Mouse (Mus musculus): ENCODE results near the gene Ahctf1. TPM values are rescaled to one million over a fixed set of nuclear protein-coding genes. Genes with fewer than 3 reads are reported as not detected.

Ahctf1 gene
- polyA plus RNA-seq (2012; ENCODE audit: insufficient read depth, low replicate concordance): 3.5 and 10.5 TPM in 2 replicates

- peaks cover 52% of the 10 kb centered on the region for H3K4me1 ChIP-seq
- H3K36me3 ChIP-seq (replicated peaks; ENCODE audit: low read length): peaks cover 13% of the 10 kb centered on the region
- no peaks in the 10 kb centered on the region for H3K9me3 ChIP-seq
- H3K27me3 ChIP-seq (replicated peaks): no peaks in the 10 kb centered on the region
- no peak; the same call in 2 of the 3 replicates for TF ChIP-seq GATA1 (IDR thresholded peaks at IDR 0.05; ENCODE audit: borderline replicate concordance, low read length)
- peak; percentile 60; the same call in 1 of the 2 replicates for TF ChIP-seq FLI1 (IDR thresholded peaks at IDR 0.05; ENCODE audit: low read length)
- peak within 1 kb of the TSS; percentile 95 for H3K4me3 ChIP-seq (replicated peaks)
Measured at GRCm38 (mm10) chr1:179803513-179804139, at the start of gene Ahctf1. Ahctf1 (minus strand) TSS chr1:179803680.

DNA sequence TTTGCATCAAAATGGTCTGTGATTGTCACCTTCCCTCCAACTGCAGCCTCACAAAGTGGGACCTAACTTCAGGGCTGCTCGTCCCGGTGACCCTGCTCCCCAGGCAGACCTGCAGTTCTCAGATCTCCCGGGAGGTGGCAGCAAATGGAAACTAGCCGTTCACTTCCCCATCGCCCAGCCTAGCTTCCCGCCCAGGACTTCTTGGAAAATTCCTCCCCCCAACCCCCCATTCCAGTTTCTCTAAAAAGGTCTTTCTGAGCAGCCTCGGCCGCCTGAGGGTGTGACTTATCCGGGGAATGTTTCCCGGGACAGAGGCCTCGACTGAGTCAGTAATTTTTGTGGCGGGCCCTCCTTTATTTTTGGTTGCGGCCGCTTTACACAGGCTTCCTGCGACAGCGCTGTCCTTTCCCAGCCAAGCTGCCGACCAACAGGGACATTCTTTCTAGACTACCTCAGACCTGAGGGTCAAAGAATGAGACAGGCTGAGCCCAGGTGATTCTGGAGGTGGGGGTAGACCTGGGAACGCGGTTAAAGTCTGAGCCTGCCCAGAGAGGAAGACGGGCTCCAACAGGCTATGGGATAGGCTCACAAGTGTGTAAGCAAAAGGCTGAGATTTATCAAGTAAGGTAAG, 44.4 kb upstream of the Ahctf1 start:
- Histone ChIP-seq H3K36me3 (replicated peaks; ENCODE audit: low read length) (no peaks in the 10 kb centered on the region), H3K4me1 (peaks cover 58% of the 10 kb centered on the region), H3K4me3 (replicated peaks) (peak overlapping the region; percentile 85), H3K27me3 (replicated peaks) (peaks cover 3% of the 10 kb centered on the region), H3K9me3 (no peaks in the 10 kb centered on the region)
- TF ChIP-seq GATA1 (IDR thresholded peaks at IDR 0.05; ENCODE audit: borderline replicate concordance, low read length) (no peak), FLI1 (IDR thresholded peaks at IDR 0.05; ENCODE audit: low read length) (no peak)

DNA sequence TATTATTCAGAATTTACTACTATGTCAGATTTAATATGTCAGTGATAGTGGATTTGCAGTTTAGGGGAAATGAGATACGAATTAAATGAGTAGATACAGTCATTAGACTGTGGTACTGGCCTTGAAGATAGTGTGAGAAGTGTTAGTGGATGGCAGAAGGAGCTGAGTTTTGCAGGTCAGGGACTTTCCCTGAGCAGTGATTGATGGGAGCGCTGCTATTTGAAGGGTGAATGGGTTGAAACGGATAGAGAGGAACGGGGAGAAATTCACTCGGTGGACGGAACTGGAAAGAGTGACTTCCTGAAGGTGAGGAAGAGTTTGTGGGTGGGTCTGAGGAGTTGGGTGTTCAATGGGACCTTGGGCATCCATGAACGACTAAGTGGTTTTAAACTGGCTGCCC, 43.7 kb upstream of the Ahctf1 start:
- Histone ChIP-seq H3K36me3 (replicated peaks; ENCODE audit: low read length) (no peaks in the 10 kb centered on the region), H3K4me1 (peaks cover 55% of the 10 kb centered on the region), H3K9me3 (no peaks in the 10 kb centered on the region), H3K4me3 (replicated peaks) (peak overlapping the region; percentile 85), H3K27me3 (replicated peaks) (peaks cover 3% of the 10 kb centered on the region)
- TF ChIP-seq FLI1 (IDR thresholded peaks at IDR 0.05; ENCODE audit: low read length): no peak
- TF ChIP-seq GATA1 (IDR thresholded peaks at IDR 0.05; ENCODE audit: borderline replicate concordance, low read length): no peak

- peaks cover 43% of the 10 kb centered on the region for H3K4me1 ChIP-seq
- H3K27me3 ChIP-seq (replicated peaks): no peaks in the 10 kb centered on the region
- no peaks in the 10 kb centered on the region for H3K9me3 ChIP-seq
- no peak for TF ChIP-seq GATA1 (IDR thresholded peaks at IDR 0.05; ENCODE audit: borderline replicate concordance, low read length)
- H3K36me3 ChIP-seq (replicated peaks; ENCODE audit: low read length): no peaks in the 10 kb centered on the region
- no peak overlapping the region for H3K4me3 ChIP-seq (replicated peaks)
Measured at GRCm38 (mm10) chr1:179845832-179846499, 42.5 kb upstream of the Ahctf1 start.

GRCm38 (mm10) chr1:179844894-179845293, 41.4 kb upstream of the Ahctf1 start:
- Histone ChIP-seq H3K36me3 (replicated peaks; ENCODE audit: low read length) (no peaks in the 10 kb centered on the region), H3K27me3 (replicated peaks) (no peaks in the 10 kb centered on the region), H3K9me3 (no peaks in the 10 kb centered on the region), H3K4me3 (replicated peaks) (no peak overlapping the region), H3K4me1 (peaks cover 40% of the 10 kb centered on the region)
- TF ChIP-seq GATA1 (IDR thresholded peaks at IDR 0.05; ENCODE audit: borderline replicate concordance, low read length) (no peak), FLI1 (IDR thresholded peaks at IDR 0.05; ENCODE audit: low read length) (no peak)

- Histone ChIP-seq H3K4me1 (peaks cover 34% of the 10 kb centered on the region), H3K27me3 (replicated peaks) (no peaks in the 10 kb centered on the region), H3K4me3 (replicated peaks) (no peak overlapping the region), H3K9me3 (no peaks in the 10 kb centered on the region), H3K36me3 (replicated peaks; ENCODE audit: low read length) (no peaks in the 10 kb centered on the region)
- TF ChIP-seq GATA1 (IDR thresholded peaks at IDR 0.05; ENCODE audit: borderline replicate concordance, low read length): no peak
- TF ChIP-seq FLI1 (IDR thresholded peaks at IDR 0.05; ENCODE audit: low read length): no peak
Measured at GRCm38 (mm10) chr1:179843981-179844380, 40.5 kb upstream of the Ahctf1 start.

GRCm38 (mm10) chr1:179842568-179842967, 39.1 kb upstream of the Ahctf1 start:
- H3K36me3 ChIP-seq (replicated peaks; ENCODE audit: low read length): no peaks in the 10 kb centered on the region
- no peaks in the 10 kb centered on the region for H3K9me3 ChIP-seq
- no peak overlapping the region for H3K4me3 ChIP-seq (replicated peaks)
- peaks cover 20% of the 10 kb centered on the region for H3K4me1 ChIP-seq
- TF ChIP-seq GATA1 (IDR thresholded peaks at IDR 0.05; ENCODE audit: borderline replicate concordance, low read length) (no peak), FLI1 (IDR thresholded peaks at IDR 0.05; ENCODE audit: low read length) (no peak)
- H3K27me3 ChIP-seq (replicated peaks): no peaks in the 10 kb centered on the region

DNA sequence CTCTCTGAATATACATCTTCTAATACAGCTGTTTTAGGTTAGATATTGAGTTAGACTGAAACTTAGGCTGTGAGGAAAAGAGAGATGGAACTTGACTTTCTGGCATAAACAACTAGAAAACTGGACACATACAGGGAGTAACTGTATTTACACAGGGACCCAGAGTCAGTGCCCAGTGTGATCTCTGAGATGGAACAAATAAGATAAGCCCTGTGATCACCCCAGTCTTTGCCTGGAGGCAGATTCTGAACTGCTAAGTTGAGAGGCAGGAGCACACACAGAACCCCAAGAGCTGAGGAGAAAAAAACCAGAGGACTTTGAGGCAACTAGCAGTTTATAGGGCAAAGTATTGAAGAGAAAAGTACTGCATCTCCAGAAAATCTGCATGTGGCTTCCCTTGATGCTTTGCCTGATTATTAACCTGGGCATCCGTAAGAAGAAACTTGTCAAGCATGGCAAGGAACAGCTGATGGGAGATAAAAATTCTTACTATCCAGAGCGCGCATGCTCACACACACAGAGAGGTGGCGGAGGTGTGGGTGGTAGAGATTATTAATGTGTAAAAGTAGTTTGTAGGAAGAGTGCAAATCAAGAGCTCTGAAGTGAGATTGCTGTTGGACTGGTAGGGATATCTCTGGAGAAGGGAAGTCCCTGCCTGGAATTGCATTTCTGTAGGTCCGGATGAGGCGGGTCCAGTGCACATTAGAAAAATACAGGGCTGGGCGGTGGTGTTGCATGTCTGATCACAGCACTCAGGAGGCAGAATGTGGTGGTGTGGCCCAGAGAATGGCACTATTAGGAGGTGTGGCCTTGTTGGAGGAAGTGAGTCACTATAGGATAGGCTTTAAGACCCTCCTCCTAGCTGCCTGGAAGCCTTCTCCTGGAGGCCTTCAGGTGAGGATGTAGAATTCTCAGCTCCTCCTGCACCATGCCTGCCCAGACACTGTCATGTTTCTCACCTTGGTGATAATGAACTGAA, 33.2 kb upstream of the Ahctf1 start:
- H3K9me3 ChIP-seq: peaks cover 13% of the 10 kb centered on the region
- TF ChIP-seq GATA1 (IDR thresholded peaks at IDR 0.05; ENCODE audit: borderline replicate concordance, low read length) (no peak), FLI1 (IDR thresholded peaks at IDR 0.05; ENCODE audit: low read length) (no peak)
- H3K27me3 ChIP-seq (replicated peaks): no peaks in the 10 kb centered on the region

GRCm38 (mm10) chr1:179835753-179836425, 32.4 kb upstream of the Ahctf1 start:
- TF ChIP-seq GATA1 (IDR thresholded peaks at IDR 0.05; ENCODE audit: borderline replicate concordance, low read length) (no peak), FLI1 (IDR thresholded peaks at IDR 0.05; ENCODE audit: low read length) (no peak)
- Histone ChIP-seq H3K4me1 (peaks cover 47% of the 10 kb centered on the region), H3K9me3 (peaks cover 13% of the 10 kb centered on the region), H3K27me3 (replicated peaks) (peaks cover 3% of the 10 kb centered on the region), H3K36me3 (replicated peaks; ENCODE audit: low read length) (no peaks in the 10 kb centered on the region), H3K4me3 (replicated peaks) (no peak overlapping the region)

More for the DNA sequence above, 33.2 kb upstream of the Ahctf1 start:
- Histone ChIP-seq H3K4me1 (peaks cover 44% of the 10 kb centered on the region), H3K36me3 (replicated peaks; ENCODE audit: low read length) (no peaks in the 10 kb centered on the region), H3K4me3 (replicated peaks) (no peak overlapping the region)

Data from megakaryocyte, embryonic 14.5 days (primary cell).